Mouse (Mus musculus): Measurements from ENCODE around the gene Tmem11.

- TF ChIP-seq CTCF (IDR thresholded peaks at IDR 0.05): no peak
- TF ChIP-seq EP300 (IDR thresholded peaks at IDR 0.05): no peak
Measured at GRCm38 (mm10) chr11:60909626-60910025, 30.6 kb upstream of the Tmem11 start.

Measured in lung, postnatal 0 days (tissue).